Mouse (Mus musculus): ENCODE results near the gene Selenos.
"Not testable (repeated sequence)": the region's sequence is repeated elsewhere in the genome, so short reads cannot be mapped to it uniquely, and the experiment has no call there.

The Selenos gene

DNA sequence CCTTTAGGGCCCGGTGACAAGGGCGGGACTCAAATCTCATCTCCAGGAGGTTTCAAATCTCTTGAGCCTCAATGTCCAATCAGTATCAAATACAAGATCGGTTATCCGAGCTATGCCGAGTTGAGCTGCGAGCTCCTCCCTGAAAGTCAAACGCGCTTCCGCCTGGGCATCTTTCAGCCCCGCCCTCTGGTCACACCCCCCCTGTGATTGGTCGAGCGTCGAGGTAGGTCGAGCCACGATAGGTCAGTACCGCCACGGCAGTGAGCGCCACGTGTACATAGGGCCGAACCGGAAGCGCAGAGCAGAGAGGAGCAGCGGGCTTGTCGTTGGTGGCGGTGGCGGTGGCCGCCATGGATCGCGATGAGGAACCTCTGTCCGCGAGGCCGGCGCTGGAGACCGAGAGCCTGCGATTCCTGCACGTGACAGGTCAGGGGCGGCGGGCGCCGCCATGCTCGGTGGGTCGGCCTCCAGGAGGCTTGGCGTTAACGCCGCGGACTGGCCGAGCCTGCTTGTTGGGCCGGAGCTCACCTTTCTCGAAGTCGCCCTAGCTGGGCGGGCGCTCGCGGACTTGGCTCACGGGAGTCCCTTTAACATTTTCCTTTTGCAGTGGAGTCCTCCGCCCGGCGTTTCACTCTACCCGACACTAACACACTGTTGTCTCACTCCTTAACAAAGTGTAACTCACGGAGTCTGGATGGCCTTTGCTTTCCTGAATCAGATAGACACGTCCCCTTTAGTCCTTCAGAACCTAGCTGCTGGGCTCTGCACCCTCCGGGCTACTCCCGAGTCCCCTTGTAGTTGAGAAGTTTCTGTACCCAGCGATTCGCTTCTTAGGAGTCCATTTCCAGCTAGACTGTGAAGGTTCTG lies at the start of gene Selenos:
Selenos (plus strand) TSS at position 286 of the 867 bp plus-strand sequence.
- DNase-seq, result peak; percentile 95

- no peak for DNase-seq
These were observed 42.6 kb upstream of the Selenos start for GRCm38 (mm10) chr7:66036809-66037208.

DNA sequence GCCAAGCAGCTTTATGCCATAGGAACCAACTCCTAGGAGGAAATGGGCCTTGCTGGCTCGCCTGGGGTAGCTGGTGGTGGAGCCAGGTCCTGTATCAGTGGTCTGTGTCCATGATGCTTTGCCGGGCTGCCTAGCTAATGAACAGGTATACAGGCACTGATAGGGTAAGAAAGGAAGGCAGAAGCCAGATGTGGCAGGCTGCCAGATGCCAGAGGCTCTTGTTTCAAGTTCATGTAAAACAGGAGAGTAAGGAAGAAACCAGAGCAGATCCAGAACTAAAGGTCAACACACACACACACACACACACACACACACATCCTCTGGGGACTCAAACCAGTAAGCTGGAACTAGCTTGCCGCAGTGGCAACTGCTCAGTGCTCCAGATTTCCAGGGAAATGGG lies 41.2 kb upstream of the Selenos start:
- DNase-seq, result no peak

- DNase-seq, result no peak
These were observed 40.7 kb upstream of the Selenos start for GRCm38 (mm10) chr7:66038730-66039129.

DNA sequence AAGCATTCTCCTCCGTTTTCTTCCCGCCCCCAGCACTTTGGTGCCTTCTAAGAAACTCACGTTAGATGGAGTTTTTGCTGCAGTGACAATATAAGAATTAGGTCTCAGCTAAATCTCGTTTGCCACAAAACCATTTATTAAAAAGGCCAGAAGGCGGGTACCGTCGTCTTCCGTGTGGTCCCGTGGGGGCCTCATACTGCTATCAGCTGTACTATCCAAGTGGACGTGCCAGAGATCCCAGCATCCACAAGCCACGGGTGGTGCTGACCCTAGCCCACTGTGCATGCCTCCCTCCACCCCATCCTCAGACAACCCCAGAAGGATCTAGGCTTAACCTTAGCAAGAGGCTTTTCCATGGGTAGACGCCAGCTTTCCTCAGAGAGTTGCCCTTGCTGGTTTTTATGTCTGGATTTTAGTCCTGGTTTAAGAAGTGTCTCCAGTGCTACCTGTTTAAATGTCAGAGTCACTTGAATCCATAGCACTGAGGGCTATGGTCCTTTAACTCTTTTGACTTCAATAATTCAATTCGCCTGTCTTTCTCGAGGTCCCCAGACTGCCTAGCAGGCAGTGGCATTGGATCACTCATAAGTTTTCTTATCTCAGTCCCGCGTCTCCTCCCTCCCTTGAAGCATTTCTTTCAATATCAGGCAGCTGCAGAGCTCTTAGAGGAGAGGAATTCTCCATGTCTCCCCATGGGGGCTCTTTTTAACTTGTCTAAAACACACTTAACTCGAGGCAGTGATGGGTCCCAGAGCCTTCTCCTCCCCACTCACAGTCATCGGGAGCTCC lies 39.2 kb upstream of the Selenos start:
- DNase-seq, result no peak

DNA sequence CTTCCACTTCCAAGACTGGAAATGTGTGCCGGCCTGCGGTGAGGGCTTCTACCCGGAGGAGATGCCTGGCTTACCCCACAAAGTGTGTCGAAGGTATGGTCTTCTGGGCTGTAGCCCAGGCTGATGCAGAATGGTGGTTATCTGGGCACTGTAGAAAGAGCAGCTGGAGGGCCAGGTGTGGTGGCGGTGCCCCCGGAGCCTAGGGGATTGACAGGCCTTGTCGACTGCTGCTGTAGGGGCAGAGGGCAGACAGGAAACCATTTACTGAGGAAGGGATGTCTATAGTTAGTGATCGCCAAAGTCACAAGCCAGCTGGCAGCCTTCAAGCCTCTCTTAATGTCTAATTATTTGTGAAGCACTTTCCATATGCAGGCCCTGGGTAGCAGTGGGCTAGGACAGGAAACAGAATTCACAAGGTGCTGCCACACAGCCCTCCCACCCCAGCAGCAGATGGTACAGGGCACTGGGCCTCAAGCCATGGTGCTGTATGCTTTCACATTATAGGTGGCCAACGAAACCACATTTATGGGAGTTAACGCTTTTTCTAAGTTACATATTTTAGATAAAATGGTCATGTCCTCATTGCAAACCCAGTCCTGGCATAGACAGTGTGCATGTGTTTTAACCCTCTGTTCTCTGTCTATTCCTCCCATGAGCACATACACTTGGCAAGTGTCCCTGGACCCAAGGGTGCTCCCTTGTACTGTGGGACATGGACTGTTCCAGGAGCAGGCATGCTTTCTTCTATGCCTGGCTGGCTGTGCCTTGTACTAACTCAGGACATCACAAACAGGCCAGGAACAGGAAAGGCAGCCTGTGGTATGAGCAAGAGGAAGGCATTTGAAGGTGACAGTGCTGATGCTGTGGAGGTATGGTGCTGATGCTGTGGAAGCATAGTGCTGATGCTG lies 35.6 kb upstream of the Selenos start, which contains the start of gene Gm45213:
Gm45213 (plus strand) TSS at position 51 of the 908 bp plus-strand sequence.
- peak; percentile 35 for DNase-seq

GRCm38 (mm10) chr7:66044617-66045016 lies 34.8 kb upstream of the Selenos start:
- DNase-seq, result no peak

GRCm38 (mm10) chr7:66046921-66047918 lies 32.2 kb upstream of the Selenos start:
- DNase-seq, result no peak

- no peak for DNase-seq
These were observed 31.5 kb upstream of the Selenos start for GRCm38 (mm10) chr7:66047975-66048374.

GRCm38 (mm10) chr7:66048446-66049230 lies 30.8 kb upstream of the Selenos start:
- no peak for DNase-seq

- no peak for DNase-seq
These were observed 25.4 kb upstream of the Selenos start for GRCm38 (mm10) chr7:66053946-66054483.

DNA sequence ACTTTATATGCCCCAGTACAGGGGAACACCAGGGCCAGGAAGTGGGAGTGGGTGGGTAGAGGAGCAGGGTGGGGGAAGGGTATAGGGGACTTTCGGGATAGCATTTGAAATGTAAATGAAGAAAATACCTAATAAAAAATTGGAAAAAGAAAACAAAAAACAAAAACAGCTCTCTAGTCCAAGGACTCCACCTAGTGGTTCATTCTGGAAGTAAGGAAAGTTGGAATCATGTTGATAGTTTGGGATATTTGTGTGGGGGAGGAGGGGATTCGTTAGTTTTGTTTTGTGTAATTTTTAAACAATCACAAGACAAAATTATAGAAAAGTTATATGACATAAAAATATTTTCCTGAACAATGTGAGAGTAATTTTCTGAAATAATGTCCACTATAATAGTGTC lies 24.1 kb upstream of the Selenos start:
- not testable (repeated sequence) for DNase-seq

DNA sequence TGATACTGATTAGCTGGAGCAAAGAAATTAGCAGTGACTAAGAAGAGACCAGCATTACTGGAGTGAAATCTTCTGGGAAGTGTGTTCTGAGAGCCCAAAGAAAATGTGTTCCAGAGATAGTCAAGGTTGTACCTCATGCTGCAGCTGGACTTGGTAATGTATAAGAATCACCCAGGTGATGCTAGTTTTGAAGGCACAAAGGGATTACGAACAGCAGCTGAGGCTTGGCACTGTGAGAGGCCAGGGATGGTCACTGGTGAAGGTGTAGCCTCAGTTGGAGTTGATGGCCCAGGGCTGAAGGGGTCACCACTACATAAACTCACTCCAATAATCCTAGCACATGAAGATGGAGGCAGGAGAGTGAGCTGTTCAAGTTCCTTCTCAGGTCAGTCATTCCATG lies 20.7 kb upstream of the Selenos start, which contains the start of gene Snrpa1:
Snrpa1 (plus strand) TSS at position 301 of the 400 bp plus-strand sequence.
- no peak for DNase-seq

- peak; percentile 93 for DNase-seq
These were observed 19.1 kb upstream of the Selenos start for GRCm38 (mm10) chr7:66060066-66060956.

GRCm38 (mm10) chr7:66061057-66061456 lies 18.4 kb upstream of the Selenos start:
- DNase-seq, result no peak

GRCm38 (mm10) chr7:66076411-66076810 lies 3.0 kb upstream of the Selenos start:
- DNase-seq, result no peak

DNA sequence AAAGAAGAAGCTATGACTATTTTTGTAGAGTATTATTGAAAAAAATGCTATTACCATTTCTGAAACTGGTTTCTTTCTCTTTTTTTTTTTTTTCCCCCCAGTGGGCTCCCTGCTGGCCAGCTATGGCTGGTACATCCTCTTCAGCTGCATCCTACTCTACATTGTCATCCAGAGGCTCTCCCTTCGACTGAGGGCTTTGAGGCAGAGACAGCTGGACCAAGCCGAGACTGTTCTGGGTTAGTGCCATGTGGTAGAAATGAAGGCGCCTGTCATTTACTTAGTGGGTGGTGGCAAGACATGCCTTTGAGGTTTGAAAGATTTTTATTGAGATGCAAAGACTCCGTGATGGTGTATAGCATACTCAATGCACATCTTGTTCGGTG lies 773 bp downstream of the Selenos start:
- no peak for DNase-seq

GRCm38 (mm10) chr7:66083757-66084156 lies 4.3 kb downstream of the Selenos start:
- DNase-seq, result no peak

- DNase-seq, result no peak
These were observed 5.1 kb downstream of the Selenos start for GRCm38 (mm10) chr7:66084546-66084945.

All from thymus, postnatal 4 days (tissue).